Mouse (Mus musculus) ES-E14 (cell line): ENCODE measurements at regions not wholly inside any gene's neighbourhood (a gene's known extent, or its start where the extent isn't known, plus 50 kb on each side); places are given as distances from the start of the nearest gene placed in this dataset.

Source experiments
- CHD2 ChIP-seq: IDR thresholded peaks from 2 replicates; pipeline ENCODE4 v1.6.1; 2014; ENCODE audit warnings: mild to moderate bottlenecking, low read depth, low read length, inconsistent platforms
- HCFC1 ChIP-seq: IDR thresholded peaks from 2 replicates; pipeline ENCODE4 v1.6.1; 2012; ENCODE audit warnings: low read length, inconsistent platforms, borderline replicate concordance; ENCODE audit not compliant: insufficient read depth
- MAFK ChIP-seq: IDR thresholded peaks from 2 replicates; pipeline ENCODE4 v1.6.1; 2014; ENCODE audit warnings: mild to moderate bottlenecking, low read depth, low read length, inconsistent platforms; ENCODE audit not compliant: insufficient read depth
- ZC3H11A ChIP-seq: IDR thresholded peaks from 2 replicates; pipeline ENCODE4 v1.6.1; 2012; ENCODE audit warnings: low read depth, mild to moderate bottlenecking, inconsistent platforms, low read length, borderline replicate concordance
- ZNF384 ChIP-seq: IDR thresholded peaks from 2 replicates; pipeline ENCODE4 v1.6.1; 2012; ENCODE audit warnings: low read depth, low read length, inconsistent platforms

GRCm38 (mm10) chr5:26692013-26692412 lies 125.0 kb upstream of the Dpp6 start:
- no peak for TF ChIP-seq HCFC1
- no peak for TF ChIP-seq CHD2
- TF ChIP-seq ZNF384, result no peak
- TF ChIP-seq ZC3H11A, result no peak
- TF ChIP-seq MAFK, result no peak
